In the genomic region with DNA sequence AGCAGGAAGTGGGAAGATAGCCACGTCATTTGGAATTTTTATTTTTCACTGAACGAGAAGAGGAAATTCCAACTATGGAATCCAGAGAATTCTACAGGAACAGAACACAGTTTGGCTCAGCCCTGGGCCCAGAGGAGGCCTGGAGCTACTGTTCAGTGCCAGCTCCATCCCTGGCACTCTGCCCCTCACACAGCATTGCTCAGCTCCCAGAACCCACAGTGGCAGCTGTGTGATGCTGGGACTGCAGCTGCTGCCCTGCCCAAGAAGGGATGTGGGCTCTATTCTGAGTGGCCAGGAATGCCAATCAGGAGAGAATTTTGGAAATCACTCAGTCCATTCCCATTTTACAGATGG, we compare ENCODE assay signal across 9 mouse cellular contexts. TPM values are rescaled to one million over a fixed set of nuclear protein-coding genes. Genes with fewer than 3 reads are reported as not detected.
DNase-seq lines count a peak whose midpoint lies in the region; ATAC-seq and TF ChIP-seq lines count a peak whose summit lies in the region.
"Had no signal": no experiment of that assay in that cellular context is flagged by ENCODE, and none has a peak within 500 bp of the region (broad histone marks: within the 10 kb centered on the region; RNA-seq: fewer than 3 reads in every experiment).

No protein-coding gene starts in this region.

- H3K9ac ChIP-seq in intestine, embryonic 15.5 days, result no peak overlapping the region
- no peak overlapping the region for H3K9ac ChIP-seq in intestine, postnatal 0 days (ENCODE audit: low read depth, low read length)
- H3K9ac ChIP-seq in hindbrain, embryonic 12.5 days, result peak overlapping the region; percentile 13; the same call in 1 of the 2 replicates

- WGBS in intestine, embryonic 15.5 days, result 15% methylated on average over 2 of the region's 2 CpGs
- 2% methylated on average over 2 of the region's 2 CpGs for WGBS in intestine, postnatal 0 days
- 78% methylated on average over 2 of the region's 2 CpGs for WGBS in hindbrain, embryonic 12.5 days

- no peaks in the 10 kb centered on the region for H3K36me3 ChIP-seq in intestine, embryonic 15.5 days
- H3K36me3 ChIP-seq in intestine, postnatal 0 days (ENCODE audit: control insufficient read depth, insufficient read depth), result peaks cover under 1% of the 10 kb centered on the region
- no peaks in the 10 kb centered on the region for H3K36me3 ChIP-seq in hindbrain, embryonic 12.5 days

- peak; percentile 22; the same call in 1 of the 2 replicates for ATAC-seq in intestine, embryonic 15.5 days
- ATAC-seq in intestine, postnatal 0 days, result no peak
- ATAC-seq in hindbrain, embryonic 12.5 days (ENCODE audit: low FRiP score), result no peak
- ATAC-seq in erythroblast, adult 5-6 weeks (replicated peaks; ENCODE audit: low FRiP score, poor library complexity, severe bottlenecking), result no peak
- ATAC-seq: midbrain, embryonic 16.5 days had no signal

- intact Hi-C loops in left cerebral cortex, postnatal 25 days (cut with DNase I), result no loop called here

- no peak for TF ChIP-seq CTCF in intestine, postnatal 0 days (IDR thresholded peaks at IDR 0.05; ENCODE audit: low read depth)

- no peaks in the 10 kb centered on the region for H3K9me3 ChIP-seq in intestine, embryonic 15.5 days
- H3K9me3 ChIP-seq in intestine, postnatal 0 days (ENCODE audit: control insufficient read depth), result no peaks in the 10 kb centered on the region
- H3K9me3 ChIP-seq in hindbrain, embryonic 12.5 days (replicated peaks), result no peaks in the 10 kb centered on the region

- H3K4me2 ChIP-seq in intestine, embryonic 15.5 days (replicated peaks), result no peak overlapping the region
- H3K4me2 ChIP-seq in intestine, postnatal 0 days (replicated peaks; ENCODE audit: low read depth), result no peak overlapping the region
- no peak overlapping the region for H3K4me2 ChIP-seq in hindbrain, embryonic 12.5 days (replicated peaks)

- H3K4me1 ChIP-seq in intestine, embryonic 15.5 days (replicated peaks), result peaks cover 23% of the 10 kb centered on the region
- peaks cover 11% of the 10 kb centered on the region for H3K4me1 ChIP-seq in intestine, postnatal 0 days (replicated peaks; ENCODE audit: control insufficient read depth, insufficient read depth, low read length)
- peaks cover 43% of the 10 kb centered on the region for H3K4me1 ChIP-seq in hindbrain, embryonic 12.5 days

- no peak overlapping the region for H3K4me3 ChIP-seq in intestine, embryonic 15.5 days (replicated peaks)
- no peak overlapping the region for H3K4me3 ChIP-seq in intestine, postnatal 0 days (ENCODE audit: low read depth, low read length)
- H3K4me3 ChIP-seq in hindbrain, embryonic 12.5 days, result no peak overlapping the region

- 0 out of 2 replicates have a peak overlapping the region, but pooled peaks have one; percentile 1 for H3K27ac ChIP-seq in intestine, embryonic 15.5 days
- no peak overlapping the region; the same call in 1 of the 2 replicates for H3K27ac ChIP-seq in intestine, postnatal 0 days (ENCODE audit: low read depth, low read length)
- H3K27ac ChIP-seq in hindbrain, embryonic 12.5 days, result no peak overlapping the region

- H3K27me3 ChIP-seq in intestine, embryonic 15.5 days (replicated peaks), result peaks cover 14% of the 10 kb centered on the region
- peaks cover 14% of the 10 kb centered on the region for H3K27me3 ChIP-seq in intestine, postnatal 0 days (replicated peaks; ENCODE audit: control insufficient read depth, insufficient read depth, low read length)
- H3K27me3 ChIP-seq in hindbrain, embryonic 12.5 days, result peaks cover 19% of the 10 kb centered on the region

- DNase-seq in adipocyte (ENCODE audit: low spot score), result peak; percentile 74
- DNase-seq in left cerebral cortex, postnatal 25 days (ENCODE audit: low spot score in 2 of 2), result peak; percentile 46 to 81
- DNase-seq in embryo, embryonic 9.5 days (ENCODE audit: extremely low spot score), result no peak

RNA-seq across cellular contexts. Expression of gene Cplx3, which starts 4.8 kb away (rescaled TPM):
- not detected in 2 replicates for polyA plus RNA-seq in intestine, embryonic 15.5 days (2015; fragmentation: Nextera tagmentation; extraction: Ambion mirVana)
- polyA plus RNA-seq in intestine, postnatal 0 days (2015; fragmentation: Nextera tagmentation; extraction: Ambion mirVana), result not detected in 2 replicates
- polyA plus RNA-seq in hindbrain, embryonic 12.5 days (2016; fragmentation: Nextera tagmentation; extraction: Ambion mirVana), result 0.08 and 0.27 TPM in 2 replicates
- total RNA-seq in left cerebral cortex, postnatal 25 days (2021), result 10 to 100 TPM; 11.0 to 17.4 TPM
- not detected in 2 replicates for total RNA-seq in erythroblast, adult 5-6 weeks (2015; ENCODE audit: low replicate concordance)
- total RNA-seq in erythroblast, adult 5-6 weeks (2017; ENCODE audit: low replicate concordance), result 0.34 TPM in 1 of 2 replicates, not detected in the other

RNA-seq across cellular contexts. Expression of gene Ulk3, which starts 12.1 kb away (rescaled TPM):
- polyA plus RNA-seq in intestine, embryonic 15.5 days (2015; fragmentation: Nextera tagmentation; extraction: Ambion mirVana), result 16.3 and 20.4 TPM in 2 replicates
- 8.3 and 10.3 TPM in 2 replicates for polyA plus RNA-seq in intestine, postnatal 0 days (2015; fragmentation: Nextera tagmentation; extraction: Ambion mirVana)
- polyA plus RNA-seq in hindbrain, embryonic 12.5 days (2016; fragmentation: Nextera tagmentation; extraction: Ambion mirVana), result 20.0 and 20.1 TPM in 2 replicates
- total RNA-seq in left cerebral cortex, postnatal 25 days (2021), result 10 to 100 TPM; 25.5 to 34.4 TPM
- 1.5 TPM in 1 of 2 replicates, not detected in the other for total RNA-seq in erythroblast, adult 5-6 weeks (2015; ENCODE audit: low replicate concordance)
- total RNA-seq in erythroblast, adult 5-6 weeks (2017; ENCODE audit: low replicate concordance), result 0.28 TPM in 1 of 2 replicates, not detected in the other

RNA-seq across cellular contexts. Expression of gene Lman1l, which starts 19.2 kb away (rescaled TPM):
- polyA plus RNA-seq in intestine, embryonic 15.5 days (2015; fragmentation: Nextera tagmentation; extraction: Ambion mirVana), result not detected in 2 replicates
- polyA plus RNA-seq in intestine, postnatal 0 days (2015; fragmentation: Nextera tagmentation; extraction: Ambion mirVana), result not detected in 2 replicates
- not detected in 2 replicates for polyA plus RNA-seq in hindbrain, embryonic 12.5 days (2016; fragmentation: Nextera tagmentation; extraction: Ambion mirVana)
- total RNA-seq in left cerebral cortex, postnatal 25 days (2021), result not detected
- not detected in 2 replicates for total RNA-seq in erythroblast, adult 5-6 weeks (2015; ENCODE audit: low replicate concordance)
- total RNA-seq in erythroblast, adult 5-6 weeks (2017; ENCODE audit: low replicate concordance), result not detected in 2 replicates
- polyA plus RNA-seq: heart, postnatal 0 days; midbrain, embryonic 16.5 days had no signal

RNA-seq across cellular contexts. Expression of gene Scamp2, which starts 40.6 kb away (rescaled TPM):
- polyA plus RNA-seq in intestine, embryonic 15.5 days (2015; fragmentation: Nextera tagmentation; extraction: Ambion mirVana), result 83.9 and 84.5 TPM in 2 replicates
- 90.2 and 92.3 TPM in 2 replicates for polyA plus RNA-seq in intestine, postnatal 0 days (2015; fragmentation: Nextera tagmentation; extraction: Ambion mirVana)
- polyA plus RNA-seq in hindbrain, embryonic 12.5 days (2016; fragmentation: Nextera tagmentation; extraction: Ambion mirVana), result 61.9 and 63.3 TPM in 2 replicates
- total RNA-seq in left cerebral cortex, postnatal 25 days (2021), result 10 to 100 TPM; 22.5 to 25.6 TPM
- 25.4 and 27.0 TPM in 2 replicates for total RNA-seq in erythroblast, adult 5-6 weeks (2015; ENCODE audit: low replicate concordance)
- 13.1 and 13.7 TPM in 2 replicates for total RNA-seq in erythroblast, adult 5-6 weeks (2017; ENCODE audit: low replicate concordance)

RNA-seq across cellular contexts. Expression of gene Mpi, which starts 48.8 kb away (rescaled TPM):
- 50.2 and 55.8 TPM in 2 replicates for polyA plus RNA-seq in intestine, embryonic 15.5 days (2015; fragmentation: Nextera tagmentation; extraction: Ambion mirVana)
- 22.8 and 27.5 TPM in 2 replicates for polyA plus RNA-seq in intestine, postnatal 0 days (2015; fragmentation: Nextera tagmentation; extraction: Ambion mirVana)
- 59.2 and 61.4 TPM in 2 replicates for polyA plus RNA-seq in hindbrain, embryonic 12.5 days (2016; fragmentation: Nextera tagmentation; extraction: Ambion mirVana)
- total RNA-seq in left cerebral cortex, postnatal 25 days (2021), result 10 to 100 TPM; 68.9 to 74.9 TPM
- 2.7 and 12.9 TPM in 2 replicates for total RNA-seq in erythroblast, adult 5-6 weeks (2015; ENCODE audit: low replicate concordance)
- 2.8 and 5.9 TPM in 2 replicates for total RNA-seq in erythroblast, adult 5-6 weeks (2017; ENCODE audit: low replicate concordance)
